Mouse (Mus musculus): Measurements from ENCODE around the gene Tnfaip8l1.

Gene Tnfaip8l1

DNA sequence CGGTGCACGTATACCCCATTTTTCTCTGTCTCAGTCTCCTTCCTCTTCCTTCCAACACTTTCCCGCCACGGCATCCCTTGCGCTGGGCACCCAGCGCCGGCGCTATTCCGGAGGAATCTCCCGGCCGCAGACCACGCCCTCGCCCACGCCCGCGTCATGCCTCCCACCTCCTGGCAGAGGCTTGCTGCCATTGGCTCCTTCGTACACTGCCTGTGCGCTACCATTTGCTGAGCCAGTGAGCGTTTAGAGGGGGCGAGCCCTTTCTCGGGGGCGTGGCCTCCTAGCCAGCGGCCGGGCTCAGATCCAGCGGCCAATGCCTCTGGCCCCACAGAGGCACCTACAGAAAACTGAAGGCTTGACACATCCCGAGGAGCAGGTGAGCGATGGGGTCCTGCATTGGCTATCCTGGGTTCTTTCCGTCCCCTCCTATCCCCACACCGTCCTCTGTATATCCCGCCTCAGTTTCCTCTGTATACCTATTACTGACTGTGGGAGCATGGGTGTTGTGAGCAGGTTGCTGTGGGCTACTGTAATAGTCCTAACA is at the start of gene Tnfaip8l1:
TSS of gene Tnfaip8l1 (plus strand) at position 247 of the 544 bp plus-strand sequence.
- peak; percentile 97 for DNase-seq

DNA sequence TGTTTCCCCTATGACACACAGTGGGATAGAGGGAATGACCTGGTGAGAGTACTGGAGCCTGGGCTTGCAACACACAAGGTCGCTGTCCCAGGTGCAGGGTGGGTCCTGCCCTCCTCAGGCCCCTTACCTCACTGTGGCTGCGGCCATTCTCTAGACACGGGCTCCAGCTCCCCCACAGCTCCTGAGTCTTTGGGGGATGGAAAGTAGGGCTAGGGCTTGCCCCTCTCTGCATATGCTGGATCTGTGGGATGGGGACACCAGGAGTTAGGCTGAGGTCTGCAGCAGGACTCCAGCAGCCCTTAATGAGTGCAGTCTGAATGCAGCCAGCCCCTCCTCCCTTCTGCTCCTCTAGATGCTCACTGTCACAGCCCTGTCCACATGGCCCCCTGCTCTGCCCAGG is 49.5 kb upstream of the Tnfaip8l1 start:
- DNase-seq: no peak

GRCm38 (mm10) chr17:56116193-56116592 is 46.1 kb upstream of the Tnfaip8l1 start:
- no peak for DNase-seq

DNA sequence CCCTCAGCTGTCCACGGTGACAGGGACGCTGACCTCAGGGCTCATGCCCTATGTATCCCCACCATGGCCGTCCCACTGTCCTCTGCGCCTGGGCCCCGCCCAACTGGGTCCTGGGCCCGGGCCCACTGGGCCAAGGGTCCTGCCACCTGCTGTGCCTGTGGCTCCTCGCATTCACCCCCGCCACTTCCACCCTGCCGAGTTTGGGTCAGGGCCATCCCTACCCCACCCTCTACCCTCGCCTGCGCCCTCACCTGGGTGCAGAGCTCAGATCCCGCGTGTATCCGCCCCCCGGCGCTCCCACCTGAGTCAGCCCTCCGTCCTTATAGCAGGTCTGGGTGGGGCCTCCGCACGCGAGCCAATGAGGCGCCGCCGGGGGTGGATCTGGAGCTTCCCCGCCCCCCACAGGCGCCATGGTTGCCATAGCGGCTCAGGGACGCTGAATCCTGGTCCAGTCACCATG is 45.0 kb upstream of the Tnfaip8l1 start, which contains the start of gene Plin5:
TSS of gene Plin5 (minus strand) at position 346 of the 460 bp plus-strand sequence.
- peak; percentile 82 for DNase-seq

GRCm38 (mm10) chr17:56119431-56119830 is 42.8 kb upstream of the Tnfaip8l1 start:
- no peak for DNase-seq

DNA sequence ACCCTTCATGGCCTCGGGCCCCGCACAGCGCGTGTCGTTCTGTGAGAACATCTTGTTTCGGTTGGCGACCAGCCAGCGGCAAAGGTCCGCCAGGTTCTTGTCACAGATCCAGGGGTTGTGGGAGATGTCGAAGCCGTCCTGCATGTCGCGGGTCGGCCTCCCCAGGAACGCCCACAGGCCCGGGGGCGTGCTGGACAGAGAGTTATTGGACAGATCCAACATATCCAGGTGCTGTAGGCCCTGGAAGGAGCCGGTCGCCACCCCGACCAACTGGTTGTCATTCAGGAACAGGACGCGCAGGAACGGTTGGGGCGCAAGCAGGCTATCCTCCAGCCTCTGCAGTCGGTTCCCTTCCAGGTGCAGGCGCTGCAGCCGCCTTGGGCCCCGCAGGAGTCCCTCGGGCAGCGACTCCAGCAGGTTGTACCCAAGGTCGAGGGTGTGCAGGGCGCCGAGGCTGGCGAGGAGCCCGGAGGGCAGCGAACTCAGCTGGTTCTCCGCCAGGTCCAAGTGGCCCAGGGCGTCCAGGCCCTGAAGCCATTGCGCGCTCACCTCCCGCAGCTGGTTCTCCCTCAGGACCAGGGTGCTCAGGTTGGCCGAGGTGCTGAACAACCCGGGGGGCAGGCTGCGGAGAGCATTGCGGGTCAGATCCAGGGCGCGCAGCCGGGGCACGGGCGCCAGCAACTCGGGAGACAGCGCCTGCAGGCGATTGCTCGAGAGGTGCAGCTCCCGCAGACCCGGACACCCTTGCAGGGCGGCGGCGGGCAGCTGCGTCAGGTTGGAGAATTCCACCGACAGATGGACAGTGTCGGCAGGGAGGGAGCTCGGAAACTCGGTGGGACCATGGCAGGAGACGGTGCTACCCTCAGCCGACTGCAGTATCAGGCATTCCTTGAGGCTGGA is 42.0 kb upstream of the Tnfaip8l1 start:
- DNase-seq: peak; percentile 68

DNA sequence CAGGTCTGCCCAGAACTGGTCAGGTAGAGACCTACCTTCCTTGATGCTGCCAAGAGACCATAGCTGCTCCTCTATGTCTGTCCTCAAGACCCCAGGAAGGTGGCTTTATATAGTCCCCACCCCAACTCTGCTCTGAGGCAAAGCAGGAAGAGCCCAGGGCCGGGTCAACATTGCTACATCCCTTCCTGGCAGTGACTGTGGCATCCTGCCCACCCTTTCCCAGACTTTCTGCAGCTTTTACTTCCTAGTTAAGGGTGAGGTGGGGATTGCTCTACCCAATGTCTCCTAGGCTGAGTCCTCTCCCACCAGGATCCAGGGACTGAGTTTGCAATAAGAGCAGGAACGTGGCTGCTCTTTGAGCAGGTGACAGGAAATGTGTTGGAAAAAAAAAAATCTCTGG is 40.5 kb upstream of the Tnfaip8l1 start, which contains the start of gene Lrg1:
TSS of gene Lrg1 (minus strand) at position 176 of the 400 bp plus-strand sequence.
- peak; percentile 26 for DNase-seq

- no peak for DNase-seq
Observed at GRCm38 (mm10) chr17:56123161-56123560, 39.1 kb upstream of the Tnfaip8l1 start.

GRCm38 (mm10) chr17:56123681-56124340 is 38.5 kb upstream of the Tnfaip8l1 start:
- no peak for DNase-seq

DNA sequence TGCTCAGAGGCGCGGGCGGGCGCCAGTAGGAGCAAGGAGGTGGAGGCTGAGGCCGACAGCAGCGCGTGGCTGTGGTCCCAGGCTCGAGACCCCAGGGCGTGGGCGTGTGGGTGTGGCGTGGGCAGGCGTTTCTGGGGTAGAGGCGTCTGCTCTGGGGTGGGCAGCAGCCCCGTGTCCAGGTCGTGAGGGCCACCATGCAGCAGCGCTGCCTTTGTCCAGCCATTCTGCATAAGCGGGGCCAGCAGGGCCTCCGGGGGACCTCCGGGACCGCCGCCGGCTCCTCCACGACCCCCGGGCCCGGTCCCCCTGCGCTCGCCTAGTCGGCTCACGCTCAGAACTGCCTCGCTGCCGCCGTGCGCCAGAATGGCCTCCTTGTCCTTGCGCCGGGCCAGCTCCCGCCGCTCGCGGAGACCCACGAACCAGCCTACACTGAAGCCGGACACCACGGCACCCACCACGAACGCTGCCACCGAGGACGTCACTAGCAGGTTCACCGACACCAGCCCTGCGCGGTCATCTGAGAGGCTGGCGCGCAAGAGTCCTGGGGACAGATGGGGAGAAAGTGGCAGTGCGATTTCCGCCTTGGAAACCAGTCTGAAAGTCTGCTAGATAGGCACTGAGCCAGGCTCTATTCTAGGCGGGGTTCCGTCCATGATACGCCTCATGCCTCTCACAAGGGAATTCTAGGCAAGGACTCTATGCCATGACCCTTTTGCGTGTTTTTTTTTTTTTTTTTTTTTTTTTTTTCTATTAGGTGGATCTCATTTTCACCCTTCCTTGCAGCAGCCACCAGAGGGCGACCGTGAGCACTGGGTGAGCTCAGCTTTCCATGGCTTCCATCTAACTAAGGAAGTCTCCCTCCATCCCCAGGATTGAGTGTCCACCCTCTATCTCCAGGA is 37.7 kb upstream of the Tnfaip8l1 start:
- peak; percentile 72 for DNase-seq

DNA sequence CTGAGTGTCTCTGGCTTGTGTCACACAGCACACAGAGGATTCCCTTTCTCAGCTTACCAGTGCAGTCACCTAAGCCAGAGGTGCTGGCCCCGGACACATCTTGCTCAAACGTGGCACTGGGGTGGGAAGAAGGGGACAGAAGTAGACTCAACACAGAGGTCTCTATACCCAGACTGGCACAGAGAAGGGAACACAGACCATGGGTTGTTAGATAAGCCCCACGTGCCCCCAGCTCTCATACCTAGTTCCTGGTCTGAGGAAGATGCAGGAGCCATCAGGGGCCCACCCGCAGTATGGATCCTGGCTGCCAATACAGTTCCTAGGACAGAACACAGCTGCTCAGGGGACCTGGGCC is 37.0 kb upstream of the Tnfaip8l1 start:
- no peak for DNase-seq

GRCm38 (mm10) chr17:56126175-56126574 is 36.1 kb upstream of the Tnfaip8l1 start:
- DNase-seq: no peak

DNA sequence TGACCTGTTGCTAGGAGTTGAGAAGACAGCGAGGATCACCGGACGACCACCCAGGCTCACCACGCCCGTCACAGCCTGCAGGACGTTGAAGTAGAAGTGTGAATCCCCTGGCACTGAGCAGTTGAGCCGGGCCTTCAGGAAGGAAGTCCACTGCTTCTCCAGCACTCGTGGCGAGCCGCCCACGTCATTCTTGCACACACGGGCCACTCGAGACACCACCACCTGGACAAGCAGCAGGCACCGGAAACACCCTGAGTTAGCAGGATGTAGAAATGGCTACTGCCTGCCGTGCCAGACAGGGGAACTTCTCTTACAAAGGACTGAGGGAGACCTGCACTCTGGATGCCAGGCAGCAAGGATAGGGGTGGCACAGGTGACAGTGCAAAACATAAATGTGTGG is 34.0 kb upstream of the Tnfaip8l1 start:
- DNase-seq: peak; percentile 19

DNA sequence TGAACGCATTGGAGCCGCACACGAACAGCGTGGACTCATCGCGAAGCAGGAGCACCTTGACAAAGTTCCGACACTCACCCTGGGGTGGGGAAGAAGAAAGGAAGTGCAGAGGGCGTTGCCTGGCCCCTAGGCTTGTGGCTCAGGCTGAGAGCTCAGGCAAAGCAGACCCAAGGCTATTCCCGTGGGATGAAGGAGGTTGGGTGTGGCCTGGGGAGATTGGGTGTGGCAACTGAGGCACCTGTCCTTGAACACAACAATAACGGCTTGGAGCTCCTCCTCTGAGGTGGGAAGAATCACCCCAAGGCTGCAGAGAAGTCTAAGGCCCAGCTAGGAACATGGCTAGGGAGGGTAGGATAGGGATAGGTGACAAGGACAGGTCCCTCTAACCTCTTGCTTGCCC is 31.1 kb upstream of the Tnfaip8l1 start:
- DNase-seq: no peak

DNA sequence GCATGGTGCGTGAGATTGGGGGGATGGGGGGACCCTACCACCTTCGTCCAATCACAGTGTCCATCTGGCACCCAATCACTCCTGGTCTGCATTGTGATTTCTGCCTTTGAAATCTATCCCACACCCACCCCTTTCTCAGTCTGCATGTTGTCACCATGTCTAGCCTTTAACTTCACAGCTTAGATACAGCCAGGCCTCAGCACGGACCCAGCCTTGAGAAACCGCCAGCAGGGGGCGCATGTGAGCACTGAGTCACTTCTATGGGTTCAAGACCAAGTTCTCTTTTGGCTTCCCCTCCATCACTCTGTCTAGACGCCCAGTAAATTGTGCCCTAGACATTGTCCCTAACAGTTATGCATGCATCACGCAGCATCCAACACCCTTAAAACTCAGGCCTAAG is 30.5 kb upstream of the Tnfaip8l1 start:
- DNase-seq: peak; percentile 85

GRCm38 (mm10) chr17:56132661-56133060 is 29.6 kb upstream of the Tnfaip8l1 start:
- DNase-seq: peak; percentile 81

GRCm38 (mm10) chr17:56133457-56134363 is 28.6 kb upstream of the Tnfaip8l1 start:
- peak; percentile 81 for DNase-seq

- DNase-seq: peak; percentile 80
Observed at GRCm38 (mm10) chr17:56134463-56134971, 27.8 kb upstream of the Tnfaip8l1 start.

DNA sequence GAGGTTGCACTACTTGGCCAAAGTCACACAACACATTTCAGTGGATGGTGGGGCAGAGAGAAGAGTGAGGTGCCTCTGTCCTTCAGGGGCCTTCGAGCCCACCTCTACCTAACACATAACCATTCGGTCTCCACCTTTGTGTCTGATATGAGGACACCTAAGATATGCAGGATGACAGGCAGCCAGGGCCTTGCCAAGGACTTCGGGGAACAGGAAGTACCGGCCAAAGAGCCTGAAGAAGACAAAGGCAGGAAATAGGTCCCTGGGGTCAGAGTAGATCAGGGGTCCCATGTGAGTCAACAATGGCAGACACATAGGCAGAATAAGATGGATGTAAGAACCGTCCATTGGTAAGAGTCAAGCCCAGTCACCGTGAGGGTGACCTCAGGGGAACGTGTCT is 25.7 kb upstream of the Tnfaip8l1 start:
- no peak for DNase-seq

GRCm38 (mm10) chr17:56137839-56138613 is 24.3 kb upstream of the Tnfaip8l1 start:
- no peak for DNase-seq

Data from kidney, postnatal 10 days (tissue).